Mouse (Mus musculus) forebrain, embryonic 14.5 days (tissue): ENCODE results near the gene Tmem161a. TPM values are rescaled to one million over a fixed set of nuclear protein-coding genes. Genes with fewer than 3 reads are reported as not detected.

ENCODE experiments used
- ATAC-seq: fragments of 200-750 bp; cut with Nextera tagmentation; 2 replicates; pipeline ENCODE4 v1.8.0; 2017; ENCODE audit warnings: mild to moderate bottlenecking, moderate library complexity
- DNase-seq: peaks from one replicate; pipeline ENCODE4 v3.0.0-alpha.2; 2015; ENCODE audit warnings: low spot score
- H3K27ac ChIP-seq: fragments of 300-500 bp; sonication (generic); 2 replicates; pipeline ENCODE4 v1.5.1; 2014; ENCODE audit warnings: low read depth, mild to moderate bottlenecking, control low read depth, low read length, moderate library complexity
- H3K27me3 ChIP-seq: fragments of 300-500 bp; sonication (generic); replicated peaks from 2 replicates; pipeline ENCODE4 v1.6.1; 2014; ENCODE audit warnings: low read length, control low read depth, mixed read lengths; ENCODE audit not compliant: control insufficient read depth, insufficient read depth
- H3K36me3 ChIP-seq: fragments of 300-500 bp; sonication (generic); 2 replicates; pipeline ENCODE4 v1.6.1; 2014; ENCODE audit warnings: low read length, control low read depth; ENCODE audit not compliant: control insufficient read depth, insufficient read depth
- H3K4me1 ChIP-seq: fragments of 300-500 bp; sonication (generic); 2 replicates; pipeline ENCODE4 v1.6.1; 2014; ENCODE audit warnings: antibody characterized with exemption, low read length, control low read depth; ENCODE audit not compliant: control insufficient read depth, insufficient read depth
- H3K4me2 ChIP-seq: fragments of 300-500 bp; sonication (generic); 2 replicates; pipeline ENCODE4 v1.6.1; 2014; ENCODE audit warnings: mild to moderate bottlenecking, control low read depth, low read length
- H3K4me3 ChIP-seq: fragments of 300-500 bp; sonication (generic); 2 replicates; pipeline ENCODE4 v1.5.1; 2014; ENCODE audit warnings: low read depth, low read length, control low read depth
- H3K9ac ChIP-seq: fragments of 300-500 bp; sonication (generic); 2 replicates; pipeline ENCODE4 v1.6.1; 2014; ENCODE audit warnings: mild to moderate bottlenecking, low read length, control low read depth, moderate library complexity
- H3K9me3 ChIP-seq: fragments of 300-500 bp; sonication (generic); replicated peaks from 2 replicates; pipeline ENCODE4 v1.6.1; 2016; ENCODE audit warnings: low read length, control low read depth, mixed read lengths; ENCODE audit not compliant: control insufficient read depth
- WGBS: fragments of 180-500 bp; shearing (Covaris S2); extraction: QIAGEN DNeasy Blood & Tissue Kit; methylation state at CpG from one replicate; pipeline ENCODE4 v1.1.7; 2014; 5-methylcytosine and 5-hydroxymethylcytosine counted together
- polyA plus RNA-seq: library from polyadenylated mRNA; unstranded; fragments of >200 nt; fragmentation: Nextera tagmentation; extraction: Ambion mirVana; gene quantifications from 2 replicates; pipeline ENCODE4 v1.2.1, GENCODE M21; 2014

Tmem161a gene
- polyA plus RNA-seq, 1 experiment from 2014 or later, result 36.7 TPM

DNA sequence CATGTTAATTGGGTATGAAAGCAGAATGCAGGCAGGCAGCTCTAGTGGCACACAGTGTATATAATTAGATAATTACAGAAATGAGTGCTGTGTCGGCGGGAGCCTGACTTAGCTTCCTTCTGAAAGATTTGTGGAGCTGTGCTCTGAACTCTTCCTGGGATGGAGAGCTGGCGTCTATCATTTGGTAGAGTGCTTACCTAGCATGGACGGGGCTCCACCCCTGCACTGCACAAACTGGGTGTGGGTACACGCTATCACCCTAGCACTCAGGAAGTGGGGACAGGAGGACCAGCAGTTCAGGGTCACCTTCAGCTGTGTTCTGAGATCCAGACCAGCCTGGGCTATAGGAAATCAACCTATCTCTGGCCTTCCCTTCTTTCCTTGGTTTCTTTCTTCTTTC, 1.2 kb downstream of the Tmem161a start:
- Histone ChIP-seq H3K9me3 (no peaks in the 10 kb centered on the region), H3K27me3 (no peaks in the 10 kb centered on the region), H3K4me1 (peaks cover 7% of the 10 kb centered on the region; the same call in 1 of the 2 replicates), H3K27ac (no peak overlapping the region), H3K9ac (no peak overlapping the region; the same call in 1 of the 2 replicates), H3K36me3 (peaks cover 15% of the 10 kb centered on the region), H3K4me3 (0 out of 2 replicates have a peak overlapping the region, but pooled peaks have one; percentile 54), H3K4me2 (peak overlapping the region; percentile 62)
- 88% methylated on average over 5 of the region's 5 CpGs for WGBS
- DNase-seq (no peak), ATAC-seq (no peak)

DNA sequence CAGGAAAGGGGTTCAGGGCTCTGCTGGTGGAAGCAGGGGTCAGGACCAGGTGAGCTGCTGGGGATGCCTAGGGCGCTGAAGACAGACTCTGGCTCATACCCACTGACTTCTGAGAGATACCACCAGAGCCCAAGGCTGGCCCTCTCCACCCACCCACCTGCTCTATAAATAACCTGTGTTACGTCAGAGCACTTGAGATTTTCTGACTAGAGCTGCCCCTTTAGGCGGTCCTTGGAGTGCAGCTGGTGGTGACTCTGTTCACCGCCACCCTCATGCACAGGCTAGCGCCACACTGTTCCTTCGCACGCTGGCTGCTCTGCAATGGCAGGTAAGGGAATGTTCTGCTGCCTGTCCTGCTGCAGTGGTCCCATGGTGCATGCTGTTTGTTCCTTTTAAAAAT, 1.9 kb downstream of the Tmem161a start:
- no peaks in the 10 kb centered on the region for H3K9me3 ChIP-seq
- no peak overlapping the region for H3K4me2 ChIP-seq
- ATAC-seq (no peak), DNase-seq (no peak)
- H3K27me3 ChIP-seq, result no peaks in the 10 kb centered on the region
- no peak overlapping the region for H3K4me3 ChIP-seq
- peak overlapping the region; percentile 21; the same call in 1 of the 2 replicates for H3K9ac ChIP-seq
- 91% methylated on average over 7 of the region's 7 CpGs for WGBS
- peaks cover 7% of the 10 kb centered on the region; the same call in 1 of the 2 replicates for H3K4me1 ChIP-seq
- peaks cover 15% of the 10 kb centered on the region for H3K36me3 ChIP-seq
- H3K27ac ChIP-seq, result no peak overlapping the region

DNA sequence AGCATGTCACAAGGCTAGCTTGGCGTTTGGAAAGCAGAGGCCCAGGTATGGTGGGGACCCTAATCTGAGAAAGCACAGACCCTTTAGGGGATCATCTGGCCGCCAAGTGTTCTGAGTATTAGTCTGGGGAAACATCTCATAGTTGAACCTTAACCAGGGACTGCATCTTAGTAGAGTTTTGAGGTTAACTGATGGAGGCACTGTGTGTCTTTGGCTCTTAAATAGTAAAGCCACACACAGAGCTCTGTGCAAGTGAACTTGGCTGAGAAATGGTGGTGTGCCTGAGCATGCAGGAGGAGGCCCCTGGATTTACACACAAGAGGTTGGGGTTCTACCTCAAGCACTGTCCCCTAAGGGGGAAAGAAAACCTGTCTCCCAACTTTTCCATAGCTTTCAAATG, 6.1 kb downstream of the Tmem161a start:
- 90% methylated on average over 2 of the region's 2 CpGs for WGBS
- peaks cover 40% of the 10 kb centered on the region for H3K36me3 ChIP-seq

DNA sequence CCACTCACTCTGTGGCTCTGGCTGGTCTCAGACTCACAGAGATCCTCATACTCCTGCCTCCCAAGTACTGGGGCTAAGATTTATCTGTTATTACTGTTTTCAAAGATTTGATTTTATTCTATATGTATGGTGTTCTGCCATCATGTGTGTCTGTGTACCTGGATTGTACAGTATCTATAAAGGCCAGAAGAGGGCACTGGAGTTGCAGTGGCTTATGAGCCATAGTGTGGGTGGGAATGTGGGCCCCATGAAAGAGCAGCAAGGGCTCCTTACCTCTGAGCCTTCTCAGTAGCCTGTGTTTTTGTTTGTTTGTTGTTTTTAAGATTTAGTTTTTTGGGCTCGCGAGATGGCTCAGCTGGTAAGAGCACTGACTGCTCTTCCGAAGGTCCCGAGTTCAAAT, 6.9 kb downstream of the Tmem161a start:
- DNase-seq (no peak), ATAC-seq (no peak)
- Histone ChIP-seq H3K9me3 (no peaks in the 10 kb centered on the region), H3K4me2 (no peak overlapping the region), H3K9ac (no peak overlapping the region), H3K4me1 (no peaks in the 10 kb centered on the region), H3K27ac (no peak overlapping the region), H3K36me3 (peaks cover 40% of the 10 kb centered on the region), H3K4me3 (no peak overlapping the region), H3K27me3 (no peaks in the 10 kb centered on the region)
- WGBS, result 100% methylated on average over 4 of the region's 4 CpGs

More for the DNA sequence above, 6.1 kb downstream of the Tmem161a start:
- H3K4me2 ChIP-seq, result no peak overlapping the region
- no peaks in the 10 kb centered on the region for H3K9me3 ChIP-seq
- H3K4me3 ChIP-seq, result no peak overlapping the region
- no peak for DNase-seq
- no peak overlapping the region for H3K9ac ChIP-seq
- H3K27ac ChIP-seq, result no peak overlapping the region
- H3K27me3 ChIP-seq, result no peaks in the 10 kb centered on the region
- no peak for ATAC-seq
- H3K4me1 ChIP-seq, result no peaks in the 10 kb centered on the region

DNA sequence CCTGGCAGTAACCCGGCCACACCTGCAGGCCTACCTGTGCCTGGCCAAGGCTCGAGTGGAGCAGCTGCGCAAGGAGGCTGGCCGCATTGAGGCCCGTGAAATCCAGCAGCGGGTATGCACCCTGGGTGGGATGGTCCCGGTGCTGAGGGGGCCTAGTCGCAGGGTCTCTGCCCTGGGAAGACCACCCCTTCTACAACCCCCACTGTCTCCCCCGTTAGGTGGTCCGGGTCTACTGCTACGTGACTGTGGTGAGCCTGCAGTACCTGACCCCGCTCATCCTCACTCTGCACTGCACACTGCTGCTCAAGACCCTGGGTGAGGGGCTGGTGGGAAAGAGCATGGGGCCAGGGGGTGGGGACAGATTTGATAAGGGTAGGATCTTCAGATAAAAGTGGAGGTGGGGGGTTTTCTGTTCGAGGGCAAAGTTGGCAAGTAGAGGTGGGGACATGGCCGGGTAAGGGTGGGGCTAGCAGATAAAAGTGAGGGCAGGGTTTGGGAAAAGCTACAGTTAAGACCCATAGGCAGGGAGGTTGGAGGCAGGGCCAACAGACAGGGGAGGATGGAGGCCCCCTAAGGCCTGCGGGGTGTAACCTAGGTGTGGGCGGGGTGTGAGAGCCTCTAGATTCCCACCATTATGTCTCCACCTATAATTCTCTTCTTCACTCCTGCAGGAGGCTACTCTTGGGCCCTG, 9.2 kb downstream of the Tmem161a start:
- no peaks in the 10 kb centered on the region for H3K27me3 ChIP-seq
- 91% methylated on average over 16 of the region's 16 CpGs for WGBS
- no peak overlapping the region for H3K4me3 ChIP-seq
- DNase-seq (no peak), ATAC-seq (no peak)
- no peak overlapping the region; the same call in 1 of the 2 replicates for H3K9ac ChIP-seq
- H3K27ac ChIP-seq, result no peak overlapping the region
- H3K9me3 ChIP-seq, result no peaks in the 10 kb centered on the region
- H3K4me1 ChIP-seq, result no peaks in the 10 kb centered on the region
- H3K36me3 ChIP-seq, result peaks cover 40% of the 10 kb centered on the region
- H3K4me2 ChIP-seq, result no peak overlapping the region

DNA sequence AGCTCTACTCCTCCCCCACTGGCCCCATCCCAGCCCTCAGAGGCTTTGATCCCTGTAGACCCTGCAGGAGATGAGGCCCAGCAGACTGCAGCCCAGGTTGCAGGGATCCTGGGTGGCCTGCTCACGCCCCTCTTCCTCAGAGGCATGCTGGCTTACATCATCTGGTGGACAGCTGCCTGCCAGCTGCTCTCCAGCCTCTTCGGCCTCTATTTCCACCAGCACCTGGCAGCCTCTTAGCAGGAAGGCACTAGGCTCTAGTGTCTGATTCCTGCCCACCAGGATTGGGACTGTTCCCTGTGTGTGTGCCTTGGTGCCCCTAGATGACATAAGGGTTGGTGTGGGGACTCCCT, 9.7 kb downstream of the Tmem161a start:
- 85% methylated on average over 2 of the region's 2 CpGs for WGBS

DNA sequence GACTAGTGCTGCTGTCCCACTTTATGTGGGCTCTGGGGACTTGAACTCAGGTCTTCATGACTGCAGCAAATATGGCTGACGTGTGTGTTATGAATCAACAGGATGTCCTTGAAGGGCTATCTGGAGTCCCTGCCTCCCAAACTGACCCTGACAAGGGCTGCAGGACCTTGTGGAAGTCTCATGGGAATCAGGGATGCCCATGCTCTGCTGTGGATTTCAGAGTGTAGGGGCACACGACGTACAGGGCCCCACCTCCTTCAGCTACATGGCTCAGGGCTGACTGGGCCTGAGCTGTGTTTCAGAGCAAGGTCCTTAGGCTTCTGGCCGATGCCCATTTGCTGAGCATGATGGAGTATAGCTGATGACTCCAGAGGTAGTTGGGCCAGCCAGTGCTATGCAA, 11.0 kb downstream of the Tmem161a start:
- no peaks in the 10 kb centered on the region for H3K27me3 ChIP-seq
- H3K9ac ChIP-seq, result no peak overlapping the region
- H3K4me1 ChIP-seq, result no peaks in the 10 kb centered on the region
- no peak overlapping the region for H3K4me3 ChIP-seq
- DNase-seq (no peak), ATAC-seq (no peak)
- H3K4me2 ChIP-seq, result no peak overlapping the region
- no peaks in the 10 kb centered on the region for H3K9me3 ChIP-seq
- 91% methylated on average over 4 of the region's 4 CpGs for WGBS
- H3K27ac ChIP-seq, result no peak overlapping the region
- peaks cover 27% of the 10 kb centered on the region for H3K36me3 ChIP-seq

More for the DNA sequence above, 9.7 kb downstream of the Tmem161a start:
- Histone ChIP-seq H3K27me3 (no peaks in the 10 kb centered on the region), H3K9ac (no peak overlapping the region), H3K4me2 (no peak overlapping the region), H3K4me3 (no peak overlapping the region), H3K27ac (no peak overlapping the region), H3K4me1 (no peaks in the 10 kb centered on the region), H3K9me3 (no peaks in the 10 kb centered on the region), H3K36me3 (peaks cover 38% of the 10 kb centered on the region)
- DNase-seq, result no peak
- ATAC-seq, result no peak

DNA sequence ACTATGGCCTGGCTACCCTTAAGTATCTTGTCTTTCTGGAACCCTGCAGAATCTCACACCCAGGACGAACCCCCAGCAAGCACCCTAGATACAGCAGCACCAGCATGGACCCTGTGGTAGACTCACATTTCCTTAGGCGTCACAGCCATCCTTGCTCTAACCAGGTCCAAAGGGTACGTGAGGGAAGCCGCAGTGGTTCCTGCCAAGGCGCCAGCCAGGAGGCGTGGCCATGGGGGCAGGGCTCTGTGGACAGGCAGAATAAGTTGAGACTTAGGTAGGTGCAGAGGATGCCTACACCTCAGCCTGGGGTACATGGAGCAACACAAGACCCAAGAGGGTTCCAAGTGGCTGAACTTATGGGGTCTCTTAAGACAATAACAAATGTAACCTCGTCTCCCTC, 16.6 kb downstream of the Tmem161a start:
- ATAC-seq (no peak), DNase-seq (no peak)
- H3K4me2 ChIP-seq, result no peak overlapping the region
- no peak overlapping the region for H3K9ac ChIP-seq
- no peak overlapping the region for H3K27ac ChIP-seq
- no peaks in the 10 kb centered on the region for H3K9me3 ChIP-seq
- H3K27me3 ChIP-seq, result no peaks in the 10 kb centered on the region
- H3K36me3 ChIP-seq, result no peaks in the 10 kb centered on the region
- WGBS, result 68% methylated on average over 7 of the region's 7 CpGs
- H3K4me1 ChIP-seq, result no peaks in the 10 kb centered on the region
- no peak overlapping the region for H3K4me3 ChIP-seq

DNA sequence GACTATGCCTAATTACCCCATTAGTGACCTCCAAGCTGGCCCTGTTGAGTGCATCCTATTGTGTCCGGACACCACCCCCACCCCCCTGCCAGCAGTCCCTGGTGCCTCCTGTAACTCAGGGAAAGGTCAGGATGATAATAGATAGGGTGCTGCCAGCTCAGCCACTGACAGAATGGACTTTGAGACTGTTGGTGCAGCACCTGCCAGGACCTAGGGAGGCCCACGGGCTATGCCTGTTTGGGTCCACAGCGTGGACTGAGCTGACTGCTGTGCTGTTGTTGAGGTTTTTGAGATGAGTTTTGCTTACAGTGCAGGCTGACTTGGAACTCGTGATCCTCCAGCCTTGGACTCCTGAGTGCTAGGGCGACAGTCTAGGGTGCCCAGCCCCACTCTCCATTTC, 21.1 kb downstream of the Tmem161a start:
- WGBS, result 75% methylated on average over 5 of the region's 5 CpGs
- H3K4me2 ChIP-seq, result no peak overlapping the region
- no peak overlapping the region for H3K9ac ChIP-seq
- ATAC-seq, result no peak
- H3K4me3 ChIP-seq, result no peak overlapping the region
- no peak overlapping the region for H3K27ac ChIP-seq
- DNase-seq, result no peak
- H3K4me1 ChIP-seq, result no peaks in the 10 kb centered on the region
- H3K9me3 ChIP-seq, result no peaks in the 10 kb centered on the region
- no peaks in the 10 kb centered on the region for H3K36me3 ChIP-seq
- H3K27me3 ChIP-seq, result no peaks in the 10 kb centered on the region
